Mouse (Mus musculus) ES-Bruce4 (cell line): ENCODE data around the gene Kcng1. TPM values are rescaled to one million over a fixed set of nuclear protein-coding genes. Genes with fewer than 3 reads are reported as not detected.
A peak's percentile ranks its signal among the peaks of the same experiment; 100 is the strongest.

Experiments
- H3K27ac ChIP-seq: 2 replicates; pipeline ENCODE4 v1.5.1; 2012; ENCODE audit warnings: low read length, inconsistent platforms; ENCODE audit not compliant: insufficient read depth
- H3K27me3 ChIP-seq: 2 replicates; pipeline ENCODE4 v1.6.1; 2012; ENCODE audit warnings: mild to moderate bottlenecking, low read length, inconsistent platforms; ENCODE audit not compliant: control insufficient read depth, poor library complexity, insufficient read depth, severe bottlenecking
- H3K36me3 ChIP-seq: 2 replicates; pipeline ENCODE4 v1.6.1; 2012; ENCODE audit warnings: inconsistent platforms, mild to moderate bottlenecking, low read length, moderate library complexity; ENCODE audit not compliant: control insufficient read depth, poor library complexity, insufficient read depth, severe bottlenecking
- H3K4me1 ChIP-seq: one replicate; pipeline ENCODE4 v1.8.1; 2011; ENCODE audit warnings: low read length; ENCODE audit not compliant: control insufficient read depth, insufficient read depth
- H3K4me3 ChIP-seq: 2 replicates; pipeline ENCODE4 v1.5.1; 2011; ENCODE audit warnings: low read depth, mild to moderate bottlenecking, low read length
- H3K9ac ChIP-seq: 2 replicates; pipeline ENCODE4 v1.6.1; 2012; ENCODE audit warnings: low read depth, mild to moderate bottlenecking, inconsistent platforms; ENCODE audit not compliant: poor library complexity, severe bottlenecking
- H3K9me3 ChIP-seq: replicated peaks from 2 replicates; pipeline ENCODE4 v1.6.1; 2012; ENCODE audit warnings: mild to moderate bottlenecking, low read length, inconsistent platforms; ENCODE audit not compliant: control insufficient read depth, poor library complexity, insufficient read depth, severe bottlenecking
- CTCF ChIP-seq: IDR thresholded peaks from one replicate; pipeline ENCODE4 v1.8.1; 2011; ENCODE audit warnings: low read depth, low read length
- EP300 ChIP-seq: IDR thresholded peaks from 2 replicates; pipeline ENCODE4 v1.6.1; 2011; ENCODE audit warnings: low read depth, low read length; ENCODE audit not compliant: insufficient read depth
- POLR2A ChIP-seq: IDR thresholded peaks from one replicate; pipeline ENCODE4 v1.8.1; 2011; ENCODE audit warnings: low read length; ENCODE audit not compliant: insufficient read depth
- polyA plus RNA-seq: library from polyadenylated mRNA; stranded (reverse); fragments of >200 nt; gene quantifications from 2 replicates; pipeline ENCODE4 v1.2.4, GENCODE M21; 2011; ENCODE audit warnings: low read depth; ENCODE audit not compliant: missing spikeins, insufficient read depth, insufficient read length

Kcng1 gene
- polyA plus RNA-seq, 1 experiment: 0.78 TPM

GRCm38 (mm10) chr2:168292041-168292440 is 10.5 kb upstream of the Kcng1 start:
- H3K27me3 ChIP-seq: no peaks in the 10 kb centered on the region
- no peaks in the 10 kb centered on the region for H3K9me3 ChIP-seq
- TF ChIP-seq CTCF: no peak
- no peak for TF ChIP-seq EP300
- no peak for TF ChIP-seq POLR2A
- no peak overlapping the region for H3K27ac ChIP-seq
- H3K4me1 ChIP-seq: no peaks in the 10 kb centered on the region
- H3K4me3 ChIP-seq: no peak overlapping the region
- H3K9ac ChIP-seq: no peak overlapping the region
- no peaks in the 10 kb centered on the region for H3K36me3 ChIP-seq

- Histone ChIP-seq H3K9me3 (no peaks in the 10 kb centered on the region), H3K27ac (no peak overlapping the region), H3K9ac (no peak overlapping the region), H3K27me3 (no peaks in the 10 kb centered on the region), H3K4me3 (no peak overlapping the region), H3K36me3 (no peaks in the 10 kb centered on the region), H3K4me1 (no peaks in the 10 kb centered on the region)
- TF ChIP-seq EP300 (no peak), CTCF (no peak), POLR2A (no peak)
Observed at GRCm38 (mm10) chr2:168289851-168290250, 8.3 kb upstream of the Kcng1 start.

- Histone ChIP-seq H3K27me3 (no peaks in the 10 kb centered on the region), H3K27ac (no peak overlapping the region), H3K9ac (no peak overlapping the region), H3K4me1 (no peaks in the 10 kb centered on the region), H3K9me3 (no peaks in the 10 kb centered on the region), H3K36me3 (no peaks in the 10 kb centered on the region), H3K4me3 (peak overlapping the region; percentile 12; the same call in 1 of the 2 replicates)
- no peak for TF ChIP-seq POLR2A
Observed at GRCm38 (mm10) chr2:168289016-168289415, 7.5 kb upstream of the Kcng1 start.

- no peak overlapping the region for H3K9ac ChIP-seq
- H3K27ac ChIP-seq: no peak overlapping the region
- H3K27me3 ChIP-seq: no peaks in the 10 kb centered on the region
- H3K4me3 ChIP-seq: no peak overlapping the region
- no peaks in the 10 kb centered on the region for H3K4me1 ChIP-seq
- TF ChIP-seq CTCF (no peak), EP300 (no peak), POLR2A (no peak)
- no peaks in the 10 kb centered on the region for H3K9me3 ChIP-seq
- H3K36me3 ChIP-seq: no peaks in the 10 kb centered on the region
Observed at GRCm38 (mm10) chr2:168286987-168287386, 5.5 kb upstream of the Kcng1 start.

GRCm38 (mm10) chr2:168285143-168285542 is 3.6 kb upstream of the Kcng1 start:
- no peak overlapping the region for H3K4me3 ChIP-seq
- H3K27me3 ChIP-seq: 0 out of 2 replicates have a peak, but pooled peaks cover 2% of the 10 kb centered on the region
- no peak overlapping the region for H3K27ac ChIP-seq
- no peak overlapping the region for H3K9ac ChIP-seq
- no peaks in the 10 kb centered on the region for H3K9me3 ChIP-seq
- no peaks in the 10 kb centered on the region for H3K36me3 ChIP-seq
- TF ChIP-seq POLR2A (no peak), EP300 (no peak), CTCF (no peak)
- no peaks in the 10 kb centered on the region for H3K4me1 ChIP-seq

GRCm38 (mm10) chr2:168280729-168281581 is 581 bp downstream of the Kcng1 start:
- H3K36me3 ChIP-seq: no peaks in the 10 kb centered on the region
- no peaks in the 10 kb centered on the region for H3K4me1 ChIP-seq
- H3K9me3 ChIP-seq: no peaks in the 10 kb centered on the region
- TF ChIP-seq POLR2A (peak; percentile 27), CTCF (no peak), EP300 (no peak)
- 0 out of 2 replicates have a peak, but pooled peaks cover 2% of the 10 kb centered on the region for H3K27me3 ChIP-seq
- peak overlapping the region; percentile 63 for H3K9ac ChIP-seq
- H3K27ac ChIP-seq: no peak overlapping the region
- peak overlapping the region; percentile 76 for H3K4me3 ChIP-seq
